In the genomic region with DNA sequence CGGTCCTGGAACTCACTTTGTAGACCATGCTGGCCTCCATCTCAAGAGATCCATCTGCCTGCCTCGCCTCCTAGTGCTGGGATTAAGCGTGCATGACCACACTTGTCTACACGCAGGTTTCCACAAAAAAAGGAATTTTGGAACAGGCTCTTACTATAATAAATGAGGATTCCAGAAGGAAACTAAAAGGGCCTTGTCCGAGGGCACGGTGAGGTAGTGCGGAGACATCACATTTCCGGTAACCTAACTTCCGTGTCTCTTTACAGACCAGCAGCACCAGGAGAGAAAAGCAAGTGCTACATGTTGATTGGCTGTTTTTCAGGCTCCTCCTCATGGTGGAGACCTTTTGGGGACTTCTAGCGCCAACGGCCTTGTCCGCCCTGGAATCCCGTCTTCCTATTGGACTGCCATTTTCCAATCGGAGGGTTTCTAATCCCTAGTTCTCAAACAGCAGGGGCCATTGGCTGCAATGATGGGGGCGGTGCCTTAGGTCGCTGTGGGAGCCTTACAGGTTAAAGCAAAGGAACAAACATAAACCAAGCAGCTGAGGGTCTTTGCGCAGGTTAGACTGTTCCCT, we compare ENCODE assay signal across 8 mouse cellular contexts. TPM values are rescaled to one million over a fixed set of nuclear protein-coding genes. Genes with fewer than 3 reads are reported as not detected.
DNase-seq lines count a peak whose midpoint lies in the region; ATAC-seq lines count a peak whose summit lies in the region.

A gene (plus strand): TSS at position 446 of the 577 bp plus-strand sequence.

- H3K4me3 ChIP-seq in hindbrain, embryonic 16.5 days (ENCODE audit: low read length) = peak within 1 kb of the TSS; percentile 93
- H3K4me3 ChIP-seq in macrophage (ENCODE audit: inconsistent target) = peak within 1 kb of the TSS; percentile 79

- WGBS in hindbrain, embryonic 16.5 days = under 1% methylated on average over 17 of the region's 17 CpGs
- under 1% methylated on average over 17 of the region's 17 CpGs for WGBS in macrophage (ENCODE audit: missing documents)

- peak; percentile 99 for ATAC-seq in hindbrain, embryonic 16.5 days

- no peaks in the 10 kb centered on the region for H3K27me3 ChIP-seq in hindbrain, embryonic 16.5 days (replicated peaks; ENCODE audit: control insufficient read depth, insufficient read depth, low read length)

- H3K9ac ChIP-seq in hindbrain, embryonic 16.5 days (ENCODE audit: low read depth, low read length) = peak within 1 kb of the TSS; percentile 90

- peaks cover 20% of the 10 kb centered on the region for H3K4me1 ChIP-seq in hindbrain, embryonic 16.5 days (ENCODE audit: control insufficient read depth, insufficient read depth, low read depth, low read length)

- peaks cover 43% of the 10 kb centered on the region for H3K79me2 ChIP-seq in macrophage (ENCODE audit: inconsistent target)

- peak within 1 kb of the TSS; percentile 84 for H3K27ac ChIP-seq in hindbrain, embryonic 16.5 days (ENCODE audit: low read depth, low read length)
- peak within 1 kb of the TSS; percentile 52 for H3K27ac ChIP-seq in macrophage

- H3K36me3 ChIP-seq in hindbrain, embryonic 16.5 days (ENCODE audit: control insufficient read depth, insufficient read depth, low read length) = peaks cover 3% of the 10 kb centered on the region; the same call in 1 of the 2 replicates
- H3K36me3 ChIP-seq in macrophage (ENCODE audit: inconsistent target) = peaks cover 8% of the 10 kb centered on the region; the same call in 1 of the 2 replicates

- DNase-seq in ZHBTc4 (ENCODE audit: low read depth, low spot score) = peak; percentile 99
- peak; percentile 55 to 79 for DNase-seq in cerebellum, postnatal 4 days (ENCODE audit: low spot score in 2 of 2)
- DNase-seq in gastrocnemius, adult 18-20 months (ENCODE audit: low spot score) = peak; percentile 97
- peak; percentile 85 to 93 for DNase-seq in left cerebral cortex, adult 18-20 months (ENCODE audit: low spot score in 2 of 2)
- peak; percentile 97 for DNase-seq in right cerebral cortex, adult 18-20 months
- peak; percentile 77 for DNase-seq in urinary bladder, postnatal 25 days (ENCODE audit: low spot score)

- no peaks in the 10 kb centered on the region for H3K9me3 ChIP-seq in hindbrain, embryonic 16.5 days (ENCODE audit: control insufficient read depth, low read length)

- peak within 1 kb of the TSS; percentile 95 for H3K4me2 ChIP-seq in hindbrain, embryonic 16.5 days (ENCODE audit: low read length)

RNA-seq across cellular contexts. Expression of the gene that starts here (rescaled TPM):
- total RNA-seq in gastrocnemius, adult 18-20 months (2021) = 10 to 100 TPM in 1 of 2 experiments, 1 to 10 TPM in 1; 9.0 to 10.4 TPM
- 60.5 and 60.9 TPM in 2 replicates for polyA plus RNA-seq in hindbrain, embryonic 16.5 days (2015; fragmentation: Nextera tagmentation; extraction: Ambion mirVana)
- 10 to 100 TPM; 70.6 to 81.2 TPM for total RNA-seq in left cerebral cortex, adult 18-20 months (2021)
- 100 to 1,000 TPM in 8 of 26 experiments, 10 to 100 TPM in 18; 19.3 to 140 (median 73.0) TPM for total RNA-seq in macrophage (2018; cell fraction: chromatin; rRNA removed)
- total RNA-seq in macrophage (2018; cell fraction: cytosol; rRNA removed) = 10 to 100 TPM; 18.0 to 30.2 (median 23.5) TPM
- 100 to 1,000 TPM in 3 of 26 experiments, 10 to 100 TPM in 23; 17.5 to 128 (median 53.4) TPM for total RNA-seq in macrophage (2018; cell fraction: nucleus; rRNA removed)
- 23.8 to 33.8 TPM (median 26.9 TPM) in 3 replicates for polyA plus RNA-seq in macrophage (2018)

Comparison
In these comparisons a context has a peak if more than half of its experiments do, and no peak if none do; other contexts are left out.
1. Peak in every context shown above with its lines: DNase-seq, ATAC-seq, H3K4me3 ChIP-seq and H3K27ac ChIP-seq.
2. RNA of the gene that starts here (total RNA-seq): 70.6 to 81.2 TPM in left cerebral cortex, adult 18-20 months; 9.0 to 10.4 TPM in gastrocnemius, adult 18-20 months; every median in the first group is over 4 times any median in the second.